Mouse (Mus musculus) kidney, postnatal 14 days (tissue): Measurements from ENCODE around the gene Mamstr.
"Not testable (repeated sequence)": the region's sequence is repeated elsewhere in the genome, so short reads cannot be mapped to it uniquely, and the experiment has no call there.

Experiments
- DNase-seq: peaks from one replicate; pipeline ENCODE4 v3.0.0; 2022; ENCODE audit warnings: mixed read lengths

The Mamstr gene

GRCm38 (mm10) chr7:45650484-45650883 is 10.7 kb downstream of the Mamstr start:
- DNase-seq: not testable (repeated sequence)

GRCm38 (mm10) chr7:45654424-45655047 is 14.8 kb downstream of the Mamstr start:
- DNase-seq: no peak

DNA sequence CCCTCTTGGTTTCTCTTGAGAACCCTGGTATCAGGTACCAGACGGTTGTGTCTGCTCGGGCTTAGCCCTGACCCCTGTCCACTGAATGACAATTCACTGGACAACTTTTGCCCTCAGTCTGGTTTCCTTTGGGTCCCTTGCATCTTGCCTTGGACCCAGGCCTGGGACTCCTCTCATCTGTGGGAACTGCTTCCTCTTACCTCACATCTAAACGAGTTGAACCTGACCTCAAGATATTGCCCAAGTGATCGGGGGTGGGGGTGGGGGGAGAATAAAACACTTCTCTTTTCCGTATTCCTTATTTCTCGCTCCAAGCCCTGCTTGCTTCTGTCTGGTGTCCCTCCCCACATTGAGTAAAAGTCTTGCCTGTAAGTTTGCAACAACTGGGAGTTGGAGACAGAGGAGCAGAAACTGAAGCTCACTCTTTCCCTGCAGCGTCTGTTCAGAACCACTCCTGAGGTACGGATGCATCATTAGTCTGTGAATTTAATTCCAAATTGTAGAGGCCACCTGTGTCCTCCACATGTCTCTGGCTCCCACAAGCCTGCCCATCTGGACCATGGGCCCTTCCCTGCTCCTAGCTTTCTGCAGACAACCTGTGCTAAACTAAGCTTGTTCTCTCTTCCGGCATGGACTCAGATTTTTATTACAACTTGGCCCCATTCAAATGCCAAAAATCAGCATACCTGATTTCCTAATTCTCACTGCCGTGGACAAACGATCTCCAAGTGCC is 21.1 kb downstream of the Mamstr start:
- no peak for DNase-seq

DNA sequence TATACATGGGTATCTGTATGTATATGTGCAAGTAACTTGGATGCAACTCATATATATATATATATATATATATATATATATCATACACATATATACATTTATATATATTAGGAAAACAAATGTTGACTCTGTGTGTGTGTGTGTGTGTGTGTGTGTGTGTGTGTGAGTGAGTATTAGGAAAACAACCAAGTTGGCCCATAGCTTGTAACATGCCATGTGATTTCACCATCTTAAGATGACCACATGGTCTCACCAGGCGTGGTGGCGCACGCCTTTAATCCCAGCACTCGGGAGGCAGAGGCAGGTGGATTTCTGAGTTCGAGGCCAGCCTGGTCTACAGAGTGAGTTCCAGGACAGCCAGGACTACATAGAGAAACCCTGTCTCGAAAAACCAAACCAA is 21.9 kb downstream of the Mamstr start:
- not testable (repeated sequence) for DNase-seq

DNA sequence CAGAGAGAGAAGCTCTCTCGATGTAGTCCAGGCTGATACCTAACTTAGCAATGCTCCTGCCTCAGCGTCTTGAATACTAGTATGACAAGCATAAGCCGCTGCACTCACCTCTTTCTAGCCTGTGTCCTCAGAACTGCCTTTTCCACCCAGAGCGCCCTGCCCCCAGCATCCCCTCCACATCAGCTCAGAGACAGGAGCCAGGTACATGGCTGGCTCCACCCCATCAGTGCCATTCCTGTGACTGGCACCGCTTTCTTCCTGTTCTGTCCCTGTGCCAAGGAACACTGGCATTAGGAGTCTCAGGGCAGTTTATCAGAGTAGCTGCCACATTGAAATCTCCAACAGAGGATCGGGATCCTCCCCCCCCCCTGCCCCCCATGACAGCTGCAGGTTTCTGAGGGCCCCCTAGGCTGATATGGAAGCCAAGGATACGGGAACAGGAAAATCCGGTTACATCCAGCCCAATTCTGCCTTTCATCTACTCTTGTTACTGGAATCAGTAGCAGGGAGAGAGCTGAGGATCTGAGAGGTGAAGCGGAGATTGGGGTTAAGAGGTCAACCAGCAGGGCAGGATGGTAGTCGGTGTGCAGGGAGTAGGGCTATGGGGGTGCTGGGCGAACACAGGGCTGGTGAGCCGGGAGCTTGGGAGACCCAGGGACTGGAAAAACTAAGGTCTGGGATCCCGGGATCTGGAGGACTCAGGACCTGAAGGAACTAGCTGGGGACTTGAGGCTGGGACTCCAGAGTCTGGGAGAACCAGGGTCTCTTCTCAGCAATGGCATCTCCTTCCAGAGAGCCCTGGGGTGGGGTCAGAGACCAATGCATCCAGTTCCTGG is 25.7 kb downstream of the Mamstr start:
- no peak for DNase-seq

DNA sequence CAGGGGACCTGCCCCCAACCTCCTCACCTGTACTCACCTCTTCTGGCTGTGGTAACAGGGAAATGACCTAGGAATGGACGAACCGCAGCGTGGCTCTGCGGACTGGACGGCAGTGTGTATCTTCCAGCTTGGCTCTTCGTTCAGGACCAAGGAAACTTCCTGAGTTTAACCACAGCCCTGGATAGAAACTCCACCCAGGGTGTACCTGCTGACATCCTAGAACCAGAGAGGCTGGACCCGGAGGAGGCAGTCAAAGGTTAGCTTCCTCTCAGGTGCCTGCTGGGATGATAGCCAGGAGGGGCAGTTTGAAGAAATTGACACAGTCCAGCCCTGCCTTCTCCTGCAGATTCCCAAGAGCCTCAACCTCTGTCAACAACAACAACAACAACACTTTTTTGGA is 26.4 kb downstream of the Mamstr start, which contains the start of gene Fut2:
Fut2 (minus strand) TSS at position 234 of the 400 bp plus-strand sequence.
- no peak for DNase-seq

GRCm38 (mm10) chr7:45667761-45668160 is 28.0 kb downstream of the Mamstr start:
- no peak for DNase-seq

GRCm38 (mm10) chr7:45668921-45669320 is 29.1 kb downstream of the Mamstr start:
- DNase-seq: no peak

GRCm38 (mm10) chr7:45677627-45678295 is 38.0 kb downstream of the Mamstr start:
- no peak for DNase-seq

- DNase-seq: no peak
Measured at GRCm38 (mm10) chr7:45678513-45678912, 38.7 kb downstream of the Mamstr start.

DNA sequence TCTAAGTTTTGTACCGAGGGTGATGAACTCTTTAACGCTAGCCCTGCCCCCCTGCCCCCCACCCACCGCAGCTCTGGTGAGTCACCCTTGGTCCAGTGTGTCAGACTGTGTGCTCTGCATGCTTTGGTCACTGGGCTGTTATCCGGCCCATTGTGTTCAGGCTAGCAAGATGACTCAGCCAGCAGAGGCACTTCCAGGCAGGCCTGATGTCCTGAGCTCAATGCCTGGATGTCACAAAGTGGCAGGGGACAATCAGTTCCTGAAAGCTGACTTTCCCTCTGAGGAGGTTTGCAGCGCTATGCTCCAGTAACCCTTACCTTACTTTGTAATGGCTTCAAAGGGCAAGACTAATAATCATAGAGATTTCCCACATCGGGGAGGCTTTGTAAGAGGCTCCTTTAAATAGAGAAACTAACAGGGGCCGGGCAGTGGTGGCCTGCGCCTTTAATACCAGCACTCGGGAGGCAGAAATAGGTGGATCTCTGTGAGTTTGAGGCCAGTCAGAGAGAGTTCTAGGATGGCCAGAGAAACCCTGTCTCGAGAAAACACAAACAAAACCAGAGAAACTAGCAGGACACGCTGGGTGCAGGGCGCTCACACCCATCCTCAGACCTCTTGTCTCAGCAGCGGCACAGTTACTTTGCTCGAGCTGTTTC is 40.3 kb downstream of the Mamstr start:
- peak; percentile 62 for DNase-seq

DNA sequence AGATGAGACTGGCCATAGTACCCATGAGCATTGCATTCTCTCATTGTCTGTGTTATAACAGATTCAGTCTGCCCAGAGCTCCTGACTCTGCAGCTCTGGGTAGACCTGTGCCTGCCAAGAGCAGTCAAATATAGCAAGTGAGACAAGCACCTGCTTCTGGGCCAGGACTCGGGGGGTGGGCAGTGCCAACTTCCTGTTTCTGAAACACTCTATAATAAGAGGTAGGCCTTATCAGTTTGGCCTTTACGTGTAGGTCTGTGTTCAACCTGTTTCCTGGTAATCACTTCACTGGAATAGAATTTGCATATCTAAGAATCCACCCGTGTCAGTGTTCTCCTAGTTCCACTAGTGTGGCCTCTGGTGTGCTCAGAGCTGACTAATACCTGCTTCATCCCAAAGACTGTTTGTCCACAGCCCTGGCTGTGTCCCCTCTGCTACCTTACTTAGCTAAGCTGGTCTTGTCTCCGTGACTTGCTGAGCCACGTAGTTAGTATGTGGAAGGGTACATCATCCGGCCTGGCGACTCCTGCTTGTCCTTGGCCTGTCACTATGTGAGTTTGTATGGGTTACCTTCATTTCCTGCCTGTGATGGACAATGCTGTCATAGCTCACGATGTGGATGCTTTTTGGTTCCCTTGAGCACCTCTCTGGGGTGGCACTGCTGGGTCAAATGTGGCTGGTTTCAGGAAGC is 41.4 kb downstream of the Mamstr start:
- no peak for DNase-seq

DNA sequence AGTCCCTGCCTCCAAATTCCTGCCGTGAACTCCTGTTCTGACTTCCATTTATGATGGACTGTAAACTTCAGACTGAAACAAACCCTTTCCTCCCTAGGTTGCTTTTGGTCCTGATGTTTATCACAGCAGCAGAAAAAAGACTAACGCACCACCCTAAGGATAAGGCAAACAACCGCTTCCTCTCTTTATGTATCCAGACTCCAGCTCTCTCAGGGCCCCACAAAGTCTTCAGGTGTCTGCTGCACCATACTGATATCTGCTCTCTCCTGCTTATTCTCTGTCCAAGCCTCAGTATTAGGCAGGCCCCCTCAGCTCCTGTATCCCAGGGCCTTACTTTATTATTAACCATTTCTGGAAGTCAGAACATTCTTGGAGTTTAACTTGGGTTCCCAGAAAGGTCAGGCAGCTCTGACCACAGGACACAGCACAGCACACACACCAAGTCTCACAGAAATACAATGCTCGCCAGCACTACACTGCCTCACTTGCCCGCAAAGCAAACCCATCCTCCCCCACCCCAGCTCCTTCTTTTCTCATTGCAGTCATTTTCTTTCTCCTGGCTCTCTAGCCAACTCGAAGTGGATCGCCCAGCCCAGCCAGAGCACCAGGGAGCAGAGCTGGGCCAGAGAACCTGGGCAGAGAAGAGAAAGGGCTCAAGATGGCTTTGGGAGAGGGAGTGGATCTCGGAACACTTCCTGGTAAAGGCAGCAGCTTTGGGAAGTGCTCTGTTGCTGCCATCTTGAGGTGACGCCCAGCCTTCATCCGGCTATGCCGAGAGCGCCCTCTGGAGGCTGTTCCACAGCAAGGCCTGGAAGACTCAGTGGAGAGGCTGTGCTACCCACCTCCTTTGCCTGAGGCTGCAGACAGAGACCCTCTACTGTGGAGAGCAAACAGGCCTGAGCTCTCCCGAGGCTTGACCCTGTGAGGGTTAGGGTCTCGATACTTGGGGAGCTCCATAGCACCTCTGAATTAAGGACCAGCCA is 42.7 kb downstream of the Mamstr start:
- peak; percentile 91 for DNase-seq

DNA sequence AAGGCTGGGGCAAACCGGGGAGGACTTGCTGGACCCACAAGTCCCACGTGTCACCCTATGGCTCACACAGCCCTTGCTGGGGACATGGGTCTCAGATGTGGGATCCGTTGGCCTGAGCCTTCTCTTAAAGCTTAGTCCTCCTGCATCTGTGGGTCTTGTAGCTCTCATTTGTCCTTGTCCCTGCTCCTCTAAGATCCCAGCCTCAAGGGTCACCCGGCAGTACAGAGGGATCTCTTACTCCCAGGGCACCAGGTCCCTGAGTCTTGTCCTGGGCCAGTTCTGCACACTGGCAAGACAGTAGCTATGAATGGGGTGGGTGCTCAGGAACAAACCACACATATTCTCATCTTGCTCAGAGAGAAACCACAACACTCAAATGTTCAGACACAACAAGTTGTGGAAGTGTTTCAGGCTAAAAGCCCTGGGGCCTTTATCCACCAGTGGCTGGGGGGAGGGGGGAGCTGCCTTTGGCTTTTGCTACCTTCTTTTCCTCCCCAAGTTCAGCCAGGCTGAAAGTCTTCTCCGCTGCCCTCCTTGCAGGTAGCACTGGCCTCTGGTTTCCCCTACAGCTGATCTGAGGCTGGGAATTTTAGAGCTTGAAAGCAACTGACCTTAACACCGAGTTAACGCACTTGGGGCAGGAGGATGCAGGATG is 43.7 kb downstream of the Mamstr start, which contains the start of gene Ntn5:
Ntn5 (plus strand) TSS at position 627 of the 655 bp plus-strand sequence.
- DNase-seq: no peak

GRCm38 (mm10) chr7:45685811-45686210 is 46.0 kb downstream of the Mamstr start:
- no peak for DNase-seq

DNA sequence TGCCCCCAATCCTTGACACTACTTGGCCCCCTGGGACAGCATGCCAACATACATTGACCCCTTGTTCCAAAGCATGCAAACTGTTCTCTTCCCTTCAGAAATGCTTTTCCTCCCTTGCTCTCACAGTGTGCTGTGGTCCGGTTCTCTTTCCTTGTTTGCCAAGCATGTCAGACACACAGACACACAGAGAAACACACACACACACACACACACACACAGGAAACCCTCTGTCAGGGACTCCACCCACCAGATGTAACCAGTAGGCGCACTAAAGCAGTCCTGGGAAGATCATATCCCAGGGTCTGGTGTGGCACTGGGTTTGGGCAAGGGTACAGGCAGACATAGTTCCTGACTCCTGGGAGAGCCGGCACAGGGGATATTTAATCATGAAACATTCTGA is 47.1 kb downstream of the Mamstr start:
- no peak for DNase-seq

DNA sequence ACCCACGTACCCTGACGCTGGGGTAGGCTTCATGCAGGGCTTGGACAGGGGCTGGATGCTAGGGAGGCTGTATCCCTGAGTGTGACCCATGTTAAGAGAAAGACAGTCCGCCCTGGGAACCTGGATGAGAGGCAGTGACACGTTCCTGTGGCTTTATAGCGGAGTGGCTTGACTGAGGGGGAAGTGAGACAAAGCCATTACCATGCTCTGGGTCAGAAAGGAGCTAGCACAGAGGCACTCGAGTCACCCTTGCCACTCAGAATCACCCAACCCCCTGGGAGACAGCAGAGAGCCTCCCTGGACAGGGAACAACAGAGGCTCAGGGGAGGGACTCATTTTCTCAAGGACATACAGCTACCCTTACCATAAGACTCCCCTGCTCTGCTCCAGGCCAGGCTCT is 49.3 kb downstream of the Mamstr start:
- DNase-seq: no peak

DNA sequence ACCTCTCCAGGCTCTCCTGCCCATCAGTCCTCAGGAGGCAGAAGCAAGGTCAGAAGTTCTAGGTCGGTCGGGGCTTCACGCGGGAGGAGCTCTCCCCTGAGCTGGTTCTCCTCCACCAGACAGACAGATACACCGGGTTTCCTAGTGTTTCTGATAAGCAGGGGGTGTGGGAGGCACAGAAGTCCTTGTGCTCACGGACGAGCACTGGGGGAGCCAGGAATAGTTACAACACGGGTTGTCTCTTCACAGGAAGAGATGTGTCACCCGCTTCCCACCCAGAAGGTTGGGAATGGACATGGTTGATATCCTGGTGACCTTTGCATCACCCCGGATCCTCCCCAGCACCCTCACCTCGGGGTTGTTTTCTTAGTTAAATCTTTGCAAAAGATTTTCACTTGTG is 50.0 kb downstream of the Mamstr start:
- DNase-seq: no peak

DNA sequence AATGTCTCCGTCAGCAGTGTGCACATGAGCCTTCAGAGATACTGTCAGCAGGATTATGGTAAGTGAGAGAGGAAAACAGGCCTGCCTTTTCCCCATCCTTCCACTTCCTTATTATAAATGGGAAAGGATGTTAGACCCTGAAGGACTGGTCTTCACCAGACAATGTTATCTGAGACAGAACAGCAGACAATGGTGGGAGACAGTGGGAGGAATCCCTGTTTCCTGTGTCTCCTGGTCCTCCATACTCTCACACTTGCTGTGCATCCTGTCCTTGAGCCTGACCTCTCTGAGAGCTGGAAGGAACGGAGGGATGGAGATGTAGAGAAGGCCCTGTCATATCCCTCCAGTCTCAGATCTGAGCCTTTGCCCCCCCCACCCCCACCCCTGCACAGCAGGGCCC is 52.6 kb downstream of the Mamstr start:
- DNase-seq: no peak
